Mouse (Mus musculus) G1E (cell line): ENCODE data around the gene Abcg8.

Experiments used
- CTCF ChIP-seq: IDR thresholded peaks from 2 replicates; pipeline ENCODE4 v1.5.1; 2012; ENCODE audit warnings: low read depth, low read length, inconsistent platforms, mixed read lengths
- POLR2AphosphoS5 ChIP-seq: IDR thresholded peaks from 2 replicates; pipeline ENCODE4 v1.6.1; 2012; ENCODE audit warnings: low read depth, low read length, inconsistent platforms; ENCODE audit not compliant: insufficient replicate concordance

GRCm38 (mm10) chr17:84744256-84744655 lies 68.2 kb downstream of the Abcg8 start:
- TF ChIP-seq CTCF, result no peak
- no peak for TF ChIP-seq POLR2AphosphoS5
